Mouse (Mus musculus) olfactory bulb, adult 2 months (tissue): ENCODE results near the gene Tram2. TPM values are rescaled to one million over a fixed set of nuclear protein-coding genes. Genes with fewer than 3 reads are reported as not detected.

Experiments used
- H3K27ac ChIP-seq: fragments of 200-500 bp; 2 replicates; pipeline ENCODE4 v1.5.1; 2012; ENCODE audit warnings: low read depth, low read length; ENCODE audit not compliant: insufficient read depth
- H3K4me1 ChIP-seq: fragments of 200-500 bp; 2 replicates; pipeline ENCODE4 v1.6.1; 2012; ENCODE audit warnings: low read length; ENCODE audit not compliant: control insufficient read depth, insufficient read depth
- H3K4me3 ChIP-seq: fragments of 200-500 bp; 2 replicates; pipeline ENCODE4 v1.5.1; 2012; ENCODE audit warnings: mild to moderate bottlenecking, low read depth, low read length, moderate library complexity; ENCODE audit not compliant: insufficient read depth
- CTCF ChIP-seq: fragments of 200-500 bp; IDR thresholded peaks from 2 replicates; pipeline ENCODE4 v1.5.1; 2012; ENCODE audit warnings: low read depth, mild to moderate bottlenecking, low read length, moderate library complexity; ENCODE audit not compliant: insufficient read depth
- POLR2A ChIP-seq: fragments of 200-500 bp; IDR thresholded peaks from 2 replicates; pipeline ENCODE4 v1.6.1; 2012; ENCODE audit warnings: mild to moderate bottlenecking, low read depth, low read length, moderate library complexity; ENCODE audit not compliant: insufficient read depth
- WGBS: fragments of 180-500 bp; shearing (Covaris S2); methylation state at CpG from one replicate; pipeline ENCODE4 v1.1.7; 2018; 5-methylcytosine and 5-hydroxymethylcytosine counted together
- polyA plus RNA-seq: library from polyadenylated mRNA; stranded (reverse); fragments of >200 nt; gene quantifications from 2 replicates; pipeline ENCODE4 v1.2.4, GENCODE M21; 2012; ENCODE audit warnings: low replicate concordance; ENCODE audit not compliant: missing spikeins, insufficient read depth, insufficient read length

The Tram2 gene
- polyA plus RNA-seq, 1 experiment: not detected

DNA sequence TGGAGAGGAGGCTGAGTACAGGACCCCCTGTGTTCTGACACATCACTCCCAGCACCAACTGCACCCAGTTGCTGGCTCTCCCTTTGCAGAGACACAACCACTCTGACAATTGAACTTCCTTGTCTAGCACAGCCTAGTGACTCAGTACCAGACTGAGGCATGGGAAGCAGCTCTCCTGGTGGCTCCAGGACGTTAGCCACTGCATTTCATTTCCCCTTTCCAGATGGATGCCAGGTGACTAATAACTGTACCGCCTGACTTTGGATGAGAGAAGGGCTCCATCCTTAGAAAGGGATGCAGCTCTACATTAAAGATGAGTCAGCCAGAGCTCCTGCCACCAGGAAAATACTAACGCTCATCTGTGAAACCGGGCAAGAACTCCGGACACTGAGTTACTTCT is 7.3 kb upstream of the Tram2 start:
- TF ChIP-seq CTCF: no peak
- TF ChIP-seq POLR2A: no peak
- WGBS: 71% methylated on average over 5 of the region's 5 CpGs
- Histone ChIP-seq H3K27ac (no peak overlapping the region), H3K4me3 (no peak overlapping the region), H3K4me1 (no peaks in the 10 kb centered on the region)

DNA sequence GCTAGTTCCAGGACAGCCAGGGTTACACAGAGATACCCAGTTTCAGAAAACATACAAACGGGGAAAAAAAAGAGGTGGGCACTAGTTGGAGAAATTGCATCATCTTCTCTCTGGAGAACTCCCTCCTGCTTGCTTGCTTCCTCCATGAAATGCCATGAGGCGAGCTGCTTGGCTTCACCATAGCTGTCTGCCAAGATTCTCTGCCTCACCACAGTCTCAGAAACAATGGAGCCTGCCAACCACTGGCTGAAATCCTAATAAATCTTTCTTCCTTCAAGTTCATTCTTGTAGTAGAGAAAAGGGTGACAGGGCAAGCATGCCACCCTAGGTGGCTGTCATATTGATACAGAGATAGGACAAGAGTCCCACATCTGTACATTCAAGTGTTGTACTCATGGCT is 5.6 kb upstream of the Tram2 start:
- WGBS: 63% methylated on average over 2 of the region's 2 CpGs
- Histone ChIP-seq H3K4me3 (no peak overlapping the region), H3K4me1 (no peaks in the 10 kb centered on the region), H3K27ac (no peak overlapping the region)
- no peak for TF ChIP-seq CTCF
- TF ChIP-seq POLR2A: no peak

DNA sequence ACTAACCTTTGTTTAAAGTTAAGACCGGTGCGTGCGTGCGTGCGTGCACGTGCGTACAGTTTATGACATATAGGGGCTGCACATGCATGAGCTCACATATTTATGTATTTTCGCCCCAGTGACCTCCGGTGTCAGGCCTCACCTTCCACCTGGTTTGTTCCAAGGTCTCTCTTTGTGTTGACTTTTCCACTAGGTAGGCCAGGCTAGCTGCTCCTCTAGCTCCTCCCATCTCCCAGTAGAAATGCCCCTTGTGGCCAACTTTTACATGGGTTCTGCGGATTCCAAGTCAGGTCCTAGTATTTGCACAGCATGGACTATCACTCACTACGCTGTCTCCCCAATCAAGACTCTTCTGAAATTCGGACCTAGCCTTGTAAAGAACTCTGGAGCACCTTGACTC is 1.3 kb upstream of the Tram2 start:
- WGBS: 97% methylated on average over 12 of the region's 12 CpGs
- Histone ChIP-seq H3K27ac (no peak overlapping the region), H3K4me1 (peaks cover 5% of the 10 kb centered on the region; the same call in 1 of the 2 replicates), H3K4me3 (no peak overlapping the region)
- TF ChIP-seq CTCF (no peak), POLR2A (no peak)

DNA sequence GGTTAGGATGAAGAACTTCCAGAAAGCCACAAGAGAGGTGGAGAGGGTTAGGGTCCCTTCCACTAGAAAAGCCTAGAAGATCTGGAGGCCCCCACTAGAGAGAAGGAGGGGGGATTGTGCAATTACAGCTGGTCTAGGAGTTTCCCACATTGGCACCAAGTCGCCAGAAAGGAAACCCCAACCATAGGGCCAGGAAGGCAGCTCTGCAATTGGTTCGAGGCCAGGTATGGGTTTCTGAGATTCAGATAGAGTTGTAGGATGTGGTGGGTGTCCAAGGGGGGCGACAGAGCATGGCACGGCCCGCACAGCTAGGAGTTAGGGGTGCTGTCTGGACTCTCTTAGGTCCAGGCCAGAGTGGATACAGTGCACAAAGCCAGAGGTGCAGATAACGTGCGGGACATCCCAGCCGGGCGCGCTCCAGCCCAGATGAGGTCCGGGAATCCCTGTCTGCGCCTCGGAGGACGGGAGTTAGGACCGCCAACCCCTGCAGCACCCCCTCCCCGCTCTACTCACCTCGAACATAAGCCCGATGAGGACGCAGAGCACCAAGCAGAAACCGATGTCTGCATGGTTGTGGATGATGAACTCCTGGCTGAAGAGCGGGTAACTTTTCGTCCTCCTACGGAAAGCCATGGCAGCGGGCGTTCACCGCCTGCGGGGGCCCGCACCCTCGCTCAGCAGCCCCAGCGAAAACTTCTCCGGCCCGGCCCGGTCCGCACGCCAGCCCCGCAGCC is 381 bp downstream of the Tram2 start:
- WGBS: 5% methylated on average over 36 of the region's 36 CpGs

DNA sequence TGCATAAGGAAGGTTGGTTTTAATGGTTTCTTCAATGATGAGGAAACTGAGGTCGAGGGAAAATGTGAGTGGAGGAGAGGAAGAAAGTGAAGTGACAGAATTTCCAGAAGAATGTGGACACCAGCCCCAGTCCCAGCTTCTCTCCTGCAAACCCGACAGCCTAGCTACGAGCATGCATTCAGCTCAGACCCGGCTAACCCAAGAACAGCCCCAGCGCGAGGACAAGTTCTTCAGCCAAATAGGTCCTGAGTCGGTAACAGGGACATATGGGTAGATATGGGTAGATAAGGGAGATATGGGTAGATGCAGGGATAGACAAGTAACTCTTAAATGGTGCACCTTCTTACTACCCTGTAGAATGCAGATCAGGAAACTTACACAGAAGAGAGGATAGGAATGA is 1.4 kb downstream of the Tram2 start:
- no peak overlapping the region for H3K27ac ChIP-seq
- TF ChIP-seq POLR2A (no peak), CTCF (no peak)
- no peak overlapping the region for H3K4me3 ChIP-seq
- WGBS: 76% methylated on average over 7 of the region's 7 CpGs
- peaks cover 5% of the 10 kb centered on the region; the same call in 1 of the 2 replicates for H3K4me1 ChIP-seq

More for the DNA sequence above, 381 bp downstream of the Tram2 start:
- TF ChIP-seq POLR2A (no peak), CTCF (no peak)
- Histone ChIP-seq H3K4me3 (peak overlapping the region; percentile 97), H3K27ac (no peak overlapping the region), H3K4me1 (peaks cover 5% of the 10 kb centered on the region; the same call in 1 of the 2 replicates)

DNA sequence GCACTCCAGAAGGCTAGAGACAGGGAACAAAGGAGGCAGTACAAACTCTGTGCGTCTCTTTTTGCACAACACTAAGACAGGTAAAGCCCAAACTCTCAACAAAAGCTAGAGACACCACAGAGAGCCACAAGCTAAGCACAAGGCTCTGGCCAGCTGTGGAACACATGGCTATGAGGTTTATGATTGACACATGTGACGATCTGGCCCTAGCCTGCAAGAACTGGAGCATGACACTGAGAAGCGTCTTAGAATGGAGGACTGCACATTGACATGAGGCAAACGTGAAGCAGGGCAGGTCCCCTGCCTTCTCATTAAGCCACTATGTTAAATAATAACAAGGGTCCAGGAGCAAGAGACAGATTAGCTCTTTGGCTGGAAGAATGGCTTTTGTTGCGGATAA is 1.8 kb downstream of the Tram2 start:
- TF ChIP-seq POLR2A (no peak), CTCF (no peak)
- Histone ChIP-seq H3K4me1 (peaks cover 5% of the 10 kb centered on the region; the same call in 1 of the 2 replicates), H3K27ac (no peak overlapping the region), H3K4me3 (no peak overlapping the region)
- 68% methylated on average over 5 of the region's 5 CpGs for WGBS

DNA sequence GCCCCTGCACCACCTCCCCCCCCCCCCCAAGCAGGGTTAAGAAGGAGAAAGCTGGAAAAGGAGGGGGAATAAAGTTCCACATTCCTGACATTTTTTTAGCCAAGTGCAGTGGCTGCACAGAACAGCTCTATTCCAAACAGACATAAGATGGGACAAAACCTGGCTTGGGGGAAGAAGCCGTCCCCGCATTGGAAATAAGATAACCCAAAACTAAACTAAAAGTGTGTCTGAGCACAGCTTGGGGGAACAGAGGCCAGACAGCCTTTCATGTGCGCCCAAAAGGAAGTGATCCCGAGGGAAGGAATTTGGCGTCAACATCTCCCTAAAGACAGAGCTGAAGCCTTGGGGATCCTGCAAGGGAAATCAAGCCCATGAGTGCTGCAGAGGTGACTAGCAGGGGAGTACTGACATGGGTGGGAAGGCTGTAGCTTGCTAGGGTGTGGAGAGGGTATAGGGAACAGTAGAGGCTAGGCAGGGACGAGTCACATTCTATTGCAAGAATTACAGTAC is 3.0 kb downstream of the Tram2 start:
- TF ChIP-seq CTCF (no peak), POLR2A (no peak)
- Histone ChIP-seq H3K4me3 (no peak overlapping the region), H3K4me1 (peaks cover 5% of the 10 kb centered on the region; the same call in 1 of the 2 replicates), H3K27ac (no peak overlapping the region)
- 39% methylated on average over 6 of the region's 6 CpGs for WGBS

DNA sequence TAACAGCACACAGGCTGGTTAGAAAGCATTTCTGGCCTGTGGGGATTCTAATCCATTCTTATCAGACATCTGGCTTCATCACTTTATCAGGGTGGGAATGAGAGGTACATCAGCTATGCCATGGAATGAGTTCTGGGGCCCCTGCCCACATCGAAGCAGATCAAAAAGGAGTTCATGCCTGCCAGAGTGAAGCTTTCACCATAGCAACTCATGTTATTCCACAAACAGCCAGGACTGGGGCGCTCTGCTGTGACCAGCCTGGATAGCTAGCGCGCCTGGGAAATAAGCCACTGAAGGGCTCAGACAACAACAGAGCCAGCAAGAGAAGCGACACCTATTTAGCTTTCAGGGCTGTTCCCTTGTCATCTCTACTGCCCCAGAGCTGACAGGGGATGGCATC is 4.8 kb downstream of the Tram2 start:
- 53% methylated on average over 5 of the region's 5 CpGs for WGBS

DNA sequence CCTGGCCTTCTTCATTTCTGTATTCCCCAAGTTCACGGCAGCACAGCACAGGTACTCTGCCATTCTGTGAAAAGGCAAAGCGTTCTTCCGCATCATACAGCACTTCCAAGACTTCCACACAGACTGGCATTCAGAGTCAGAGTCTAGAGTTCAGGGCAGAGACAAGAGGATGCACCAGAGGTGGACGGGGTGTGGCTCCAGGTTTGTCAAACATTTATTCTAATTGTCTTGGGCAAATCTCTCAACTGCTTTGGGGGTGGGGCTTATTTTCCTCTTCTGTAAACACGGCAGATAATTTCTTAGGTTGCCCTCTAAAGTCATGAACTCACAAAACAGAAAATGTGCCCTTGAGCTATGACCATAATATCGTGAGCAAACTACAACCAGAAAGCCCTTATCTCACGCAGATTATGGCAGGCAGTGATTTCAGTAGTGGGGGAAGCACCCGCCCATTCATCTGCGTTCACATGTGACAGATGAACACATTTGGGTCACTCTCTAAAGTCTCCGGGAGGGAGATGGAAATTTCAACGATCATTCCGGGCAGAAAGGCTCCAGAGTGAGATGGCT is 6.1 kb downstream of the Tram2 start:
- no peaks in the 10 kb centered on the region; the same call in 1 of the 2 replicates for H3K4me1 ChIP-seq
- TF ChIP-seq POLR2A (no peak), CTCF (no peak)
- no peak overlapping the region for H3K27ac ChIP-seq
- WGBS: 85% methylated on average over 12 of the region's 12 CpGs
- no peak overlapping the region for H3K4me3 ChIP-seq

More for the DNA sequence above, 4.8 kb downstream of the Tram2 start:
- H3K27ac ChIP-seq: no peak overlapping the region
- H3K4me3 ChIP-seq: no peak overlapping the region
- H3K4me1 ChIP-seq: peaks cover 5% of the 10 kb centered on the region; the same call in 1 of the 2 replicates
- TF ChIP-seq CTCF: no peak
- no peak for TF ChIP-seq POLR2A
